In the genomic region with DNA sequence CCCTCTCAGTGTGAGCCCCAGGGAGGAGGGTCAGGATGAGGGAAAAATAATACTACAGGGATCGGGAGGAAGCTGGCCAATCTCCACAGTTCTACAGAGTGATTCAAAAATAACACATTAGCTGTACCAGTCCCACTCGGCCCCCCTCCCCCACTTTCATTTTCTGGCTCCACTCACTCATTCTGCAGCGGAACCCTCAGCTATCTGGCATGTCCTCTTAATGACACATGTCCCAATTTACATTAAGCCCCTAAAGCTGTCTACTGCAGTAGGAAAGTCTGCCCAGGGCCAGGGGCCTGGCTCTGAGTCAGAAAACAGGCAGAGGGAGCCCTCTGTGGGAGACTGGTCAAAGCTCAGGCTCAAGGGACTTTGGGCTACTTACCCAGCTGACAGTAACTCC, we compare ENCODE assay signal across 9 mouse cellular contexts. TPM values are rescaled to one million over a fixed set of nuclear protein-coding genes. Genes with fewer than 3 reads are reported as not detected.
A peak's percentile ranks its signal among the peaks of the same experiment; 100 is the strongest.
DNase-seq lines count a peak whose midpoint lies in the region; ATAC-seq and TF ChIP-seq lines count a peak whose summit lies in the region.
"Had no signal": no experiment of that assay in that cellular context is flagged by ENCODE, and none has a peak within 500 bp of the region (broad histone marks: within the 10 kb centered on the region; RNA-seq: fewer than 3 reads in every experiment).

No protein-coding gene starts in this region.

- no peak for ATAC-seq in frontal cortex, adult (ENCODE audit: low TSS enrichment)
- ATAC-seq in intestine, embryonic 15.5 days: no peak
- ATAC-seq in limb, embryonic 14.5 days (ENCODE audit: low FRiP score, low read depth): no peak
- ATAC-seq in neural tube, embryonic 13.5 days (ENCODE audit: low read depth): peak; percentile 41

- H3K27ac ChIP-seq in intestine, embryonic 15.5 days: peak overlapping the region; percentile 61
- H3K27ac ChIP-seq in limb, embryonic 14.5 days (replicated peaks; ENCODE audit: low read depth, low read length): no peak overlapping the region
- peak overlapping the region; percentile 88 for H3K27ac ChIP-seq in neural tube, embryonic 13.5 days (replicated peaks)

- peak overlapping the region; percentile 31 for H3K4me2 ChIP-seq in intestine, embryonic 15.5 days (replicated peaks)
- H3K4me2 ChIP-seq in limb, embryonic 14.5 days (replicated peaks; ENCODE audit: low read depth, low read length, severe bottlenecking): 0 out of 2 replicates have a peak overlapping the region, but pooled peaks have one; percentile 8
- peak overlapping the region; percentile 41 for H3K4me2 ChIP-seq in neural tube, embryonic 13.5 days

- no peak overlapping the region for H3K9ac ChIP-seq in intestine, embryonic 15.5 days
- no peak overlapping the region for H3K9ac ChIP-seq in limb, embryonic 14.5 days (ENCODE audit: low read depth, low read length, severe bottlenecking)
- 0 out of 2 replicates have a peak overlapping the region, but pooled peaks have one; percentile 52 for H3K9ac ChIP-seq in neural tube, embryonic 13.5 days

- H3K4me1 ChIP-seq in intestine, embryonic 15.5 days (replicated peaks): peaks cover 58% of the 10 kb centered on the region
- H3K4me1 ChIP-seq in limb, embryonic 14.5 days (ENCODE audit: control insufficient read depth, insufficient read depth, low read length): peaks cover 48% of the 10 kb centered on the region
- peaks cover 88% of the 10 kb centered on the region for H3K4me1 ChIP-seq in neural tube, embryonic 13.5 days (replicated peaks)

- whole genome bisulfite sequencing in intestine, embryonic 15.5 days: 21% methylated on average over 3 of the region's 3 CpGs
- WGBS in limb, embryonic 14.5 days: 40% methylated on average over 3 of the region's 3 CpGs
- 0% methylated on average over 3 of the region's 3 CpGs for WGBS in neural tube, embryonic 13.5 days

- H3K36me3 ChIP-seq in intestine, embryonic 15.5 days: no peaks in the 10 kb centered on the region
- no peaks in the 10 kb centered on the region for H3K36me3 ChIP-seq in limb, embryonic 14.5 days (ENCODE audit: control insufficient read depth, insufficient read depth, low read length)
- H3K36me3 ChIP-seq in neural tube, embryonic 13.5 days: no peaks in the 10 kb centered on the region

- intact Hi-C loops in gastrocnemius, postnatal 36 days (cut with DNase I): loop anchor here (2.0 kb wide), 1 partner anchor 83 kb away; no protein-coding TSS in a partner anchor

- H3K27me3 ChIP-seq in intestine, embryonic 15.5 days (replicated peaks): no peaks in the 10 kb centered on the region
- H3K27me3 ChIP-seq in limb, embryonic 14.5 days (ENCODE audit: control insufficient read depth, insufficient read depth, low read length): no peaks in the 10 kb centered on the region
- H3K27me3 ChIP-seq in neural tube, embryonic 13.5 days: no peaks in the 10 kb centered on the region

- H3K9me3 ChIP-seq in intestine, embryonic 15.5 days: no peaks in the 10 kb centered on the region
- no peaks in the 10 kb centered on the region for H3K9me3 ChIP-seq in limb, embryonic 14.5 days (ENCODE audit: control insufficient read depth, low read length)
- H3K9me3 ChIP-seq in neural tube, embryonic 13.5 days: no peaks in the 10 kb centered on the region

- peak; percentile 35 to 49 for DNase-seq in frontal cortex, postnatal 10 days (ENCODE audit: low spot score in 2 of 2)
- DNase-seq in cerebellum, postnatal 25 days: peak; percentile 40 to 56
- DNase-seq in gastrocnemius, postnatal 36 days: peak; percentile 30 to 38
- peak; percentile 57 for DNase-seq in limb, embryonic 14.5 days (ENCODE audit: low spot score)
- no peak for DNase-seq in thymus, postnatal 36 days

- TF ChIP-seq POLR2A in limb, embryonic 14.5 days (IDR thresholded peaks at IDR 0.05; ENCODE audit: borderline replicate concordance, extremely low read depth, insufficient read depth, insufficient read length): no peak

- no peak overlapping the region for H3K4me3 ChIP-seq in intestine, embryonic 15.5 days (replicated peaks)
- H3K4me3 ChIP-seq in limb, embryonic 14.5 days (replicated peaks; ENCODE audit: low read length): no peak overlapping the region
- no peak overlapping the region; the same call in 1 of the 2 replicates for H3K4me3 ChIP-seq in neural tube, embryonic 13.5 days
- H3K4me3 ChIP-seq: erythroblast, embryonic 14.5 days had no signal

RNA-seq across cellular contexts. Expression of gene Cfap20, which starts 4.7 kb away (rescaled TPM):
- total RNA-seq in gastrocnemius, postnatal 36 days (2021): 1 to 10 TPM; 5.8 to 6.0 TPM
- polyA plus RNA-seq in intestine, embryonic 15.5 days (2015; fragmentation: Nextera tagmentation; extraction: Ambion mirVana): 114 and 123 TPM in 2 replicates
- 154 and 161 TPM in 2 replicates for polyA plus RNA-seq in limb, embryonic 14.5 days (2012; rRNA removed)
- 158 and 168 TPM in 2 replicates for polyA plus RNA-seq in limb, embryonic 14.5 days (2014; fragmentation: Nextera tagmentation; extraction: Ambion mirVana)
- 124 and 128 TPM in 2 replicates for polyA plus RNA-seq in neural tube, embryonic 13.5 days (2015; fragmentation: Nextera tagmentation; extraction: Ambion mirVana)

RNA-seq across cellular contexts. Expression of gene Csnk2a2, which starts 59.9 kb away (rescaled TPM):
- 10 to 100 TPM; 21.5 to 21.9 TPM for total RNA-seq in gastrocnemius, postnatal 36 days (2021)
- polyA plus RNA-seq in intestine, embryonic 15.5 days (2015; fragmentation: Nextera tagmentation; extraction: Ambion mirVana): 10.5 and 11.5 TPM in 2 replicates
- polyA plus RNA-seq in limb, embryonic 14.5 days (2012; rRNA removed): 53.6 and 57.4 TPM in 2 replicates
- polyA plus RNA-seq in limb, embryonic 14.5 days (2014; fragmentation: Nextera tagmentation; extraction: Ambion mirVana): 22.5 and 22.6 TPM in 2 replicates
- 8.0 and 8.6 TPM in 2 replicates for polyA plus RNA-seq in neural tube, embryonic 13.5 days (2015; fragmentation: Nextera tagmentation; extraction: Ambion mirVana)

Comparison
In these comparisons a context has a peak if more than half of its experiments do, and no peak if none do; other contexts are left out.
1. DNase-seq: peak in frontal cortex, postnatal 10 days (2 of 2), cerebellum, postnatal 25 days (2 of 2), gastrocnemius, postnatal 36 days (2 of 2) and limb, embryonic 14.5 days (single experiment); none in thymus, postnatal 36 days (0 of 2).
2. Peak in every context shown above with its lines, with median percentiles within 50 percentile points of each other: H3K4me2 ChIP-seq.